Mouse (Mus musculus): ENCODE results near the gene Gm5244. TPM values are rescaled to one million over a fixed set of nuclear protein-coding genes. Genes with fewer than 3 reads are reported as not detected.

Gene Gm5244
- polyA plus RNA-seq (2017; shearing (Covaris generic)), result not detected

GRCm38 (mm10) chr19:12846382-12846781 is at the start of gene Gm5244:
TSS of gene Gm5244 (plus strand) at chr19:12846682.

GRCm38 (mm10) chr19:12856983-12857382 is 10.5 kb downstream of the Gm5244 start, which contains the start of gene Olfr1444:
TSS of gene Olfr1444 (plus strand) at chr19:12857283.

GRCm38 (mm10) chr19:12883555-12883954 is 37.1 kb downstream of the Gm5244 start, which contains the start of gene Olfr1445:
TSS of gene Olfr1445 (plus strand) at chr19:12883855.

GRCm38 (mm10) chr19:12893424-12893823 is 46.9 kb downstream of the Gm5244 start, which contains the start of gene Olfr1446:
TSS of gene Olfr1446 (minus strand) at chr19:12893524.

Other genes starting within 250 kb of the Gm5244 start
- gene Gm4952, start 246.7 kb upstream of the Gm5244 start, polyA plus RNA-seq (2017; shearing (Covaris generic)), result not detected
- not detected for gene Glyat, start 213.4 kb upstream of the Gm5244 start, polyA plus RNA-seq (2017; shearing (Covaris generic))
- not detected for gene Olfr1442, start 176.2 kb upstream of the Gm5244 start, polyA plus RNA-seq (2017; shearing (Covaris generic))
- gene Olfr1443, start 168.6 kb upstream of the Gm5244 start, polyA plus RNA-seq (2017; shearing (Covaris generic)), result not detected
- not detected for gene Keg1, start 150.9 kb upstream of the Gm5244 start, polyA plus RNA-seq (2017; shearing (Covaris generic))
- gene Cntf, start 81.0 kb upstream of the Gm5244 start, polyA plus RNA-seq (2017; shearing (Covaris generic)), result 0.35 TPM
- gene Zfp91, start 50.6 kb upstream of the Gm5244 start, polyA plus RNA-seq (2017; shearing (Covaris generic)), result 20.9 TPM
- gene Lpxn, start 50.5 kb upstream of the Gm5244 start, polyA plus RNA-seq (2017; shearing (Covaris generic)), result 66.7 TPM
- gene Olfr1444, start 10.6 kb downstream of the Gm5244 start, polyA plus RNA-seq (2017; shearing (Covaris generic)), result 0.31 TPM
- not detected for gene Olfr1445, start 37.2 kb downstream of the Gm5244 start, polyA plus RNA-seq (2017; shearing (Covaris generic))
- gene Olfr1446, start 46.8 kb downstream of the Gm5244 start, polyA plus RNA-seq (2017; shearing (Covaris generic)), result 0.34 TPM
- gene Olfr1447, start 57.1 kb downstream of the Gm5244 start, polyA plus RNA-seq (2017; shearing (Covaris generic)), result not detected
- gene Olfr1448, start 77.7 kb downstream of the Gm5244 start, polyA plus RNA-seq (2017; shearing (Covaris generic)), result not detected
- not detected for gene Olfr1449, start 84.2 kb downstream of the Gm5244 start, polyA plus RNA-seq (2017; shearing (Covaris generic))
- gene Olfr1450, start 103.6 kb downstream of the Gm5244 start, polyA plus RNA-seq (2017; shearing (Covaris generic)), result not detected
- 0.20 TPM for gene Olfr1451, start 148.3 kb downstream of the Gm5244 start, polyA plus RNA-seq (2017; shearing (Covaris generic))
- gene Olfr1453, start 181.6 kb downstream of the Gm5244 start, polyA plus RNA-seq (2017; shearing (Covaris generic)), result not detected
- not detected for gene Olfr1454, start 213.9 kb downstream of the Gm5244 start, polyA plus RNA-seq (2017; shearing (Covaris generic))

Measured in naive thymus-derived CD4-positive, alpha-beta T cell, adult 5 months (primary cell).